Mouse (Mus musculus) hindbrain, postnatal 0 days (tissue): ENCODE measurements around the gene Rnaseh2a. TPM values are rescaled to one million over a fixed set of nuclear protein-coding genes. Genes with fewer than 3 reads are reported as not detected.

Experiments
- ATAC-seq: fragments of 200-750 bp; cut with Nextera tagmentation; 2 replicates; pipeline ENCODE4 v1.8.0; 2017; ENCODE audit warnings: mild to moderate bottlenecking, moderate TSS enrichment, moderate library complexity
- DNase-seq: peaks from one replicate; pipeline ENCODE4 v3.0.0-alpha.2; 2015; ENCODE audit warnings: low spot score
- H3K27ac ChIP-seq: fragments of 300-500 bp; sonication (generic); 2 replicates; pipeline ENCODE4 v1.5.1; 2014; ENCODE audit warnings: mild to moderate bottlenecking
- H3K27me3 ChIP-seq: fragments of 300-500 bp; sonication (generic); 2 replicates; pipeline ENCODE4 v1.6.1; 2014; ENCODE audit warnings: low read length, mixed read lengths; ENCODE audit not compliant: insufficient read depth
- H3K36me3 ChIP-seq: fragments of 300-500 bp; sonication (generic); 2 replicates; pipeline ENCODE4 v1.6.1; 2014; ENCODE audit warnings: low read length, mixed read lengths; ENCODE audit not compliant: insufficient read depth
- H3K4me1 ChIP-seq: fragments of 300-500 bp; sonication (generic); 2 replicates; pipeline ENCODE4 v1.6.1; 2014; ENCODE audit warnings: antibody characterized with exemption, low read length, mixed read lengths; ENCODE audit not compliant: insufficient read depth
- H3K4me2 ChIP-seq: fragments of 300-500 bp; sonication (generic); 2 replicates; pipeline ENCODE4 v1.6.1; 2014; ENCODE audit warnings: low read depth, mild to moderate bottlenecking, low read length, moderate library complexity, mixed read lengths
- H3K4me3 ChIP-seq: fragments of 300-500 bp; sonication (generic); 2 replicates; pipeline ENCODE4 v1.5.1; 2014; ENCODE audit warnings: low read length
- H3K9ac ChIP-seq: fragments of 300-500 bp; sonication (generic); replicated peaks from 2 replicates; pipeline ENCODE4 v1.6.1; 2014; ENCODE audit warnings: mild to moderate bottlenecking, low read length, moderate library complexity, mixed read lengths
- H3K9me3 ChIP-seq: fragments of 300-500 bp; sonication (generic); 2 replicates; pipeline ENCODE4 v1.6.1; 2016; ENCODE audit warnings: low read length, mixed read lengths
- CTCF ChIP-seq: IDR thresholded peaks from 2 replicates; pipeline ENCODE4 v1.5.1; 2016; ENCODE audit warnings: antibody characterized with exemption, control low read depth, low read depth
- WGBS: fragments of 180-500 bp; shearing (Covaris S2); extraction: QIAGEN DNeasy Blood & Tissue Kit; methylation state at CpG from one replicate; pipeline ENCODE4 v1.1.7; 2014; 5-methylcytosine and 5-hydroxymethylcytosine counted together
- polyA plus RNA-seq: library from polyadenylated mRNA; unstranded; fragments of >200 nt; fragmentation: Nextera tagmentation; extraction: Ambion mirVana; gene quantifications from 2 replicates; pipeline ENCODE4 v1.2.1, GENCODE M21; 2015
- total RNA-seq: library from RNA; depleted of rRNA; stranded (reverse); fragments of >200 nt; gene quantifications from 2 replicates; pipeline ENCODE4 v1.2.3, GENCODE M21; 2014

Gene Rnaseh2a
- total and polyA plus RNA-seq, 2 experiments from 2014 or later: 45.9 to 59.0 TPM

GRCm38 (mm10) chr8:84989810-84990209 lies 20.2 kb upstream of the Rnaseh2a start:
- Histone ChIP-seq H3K9me3 (no peaks in the 10 kb centered on the region), H3K27me3 (no peaks in the 10 kb centered on the region), H3K4me3 (peak overlapping the region; percentile 61), H3K4me1 (peaks cover 15% of the 10 kb centered on the region), H3K4me2 (peak overlapping the region; percentile 84), H3K9ac (peak overlapping the region; percentile 78), H3K27ac (peak overlapping the region; percentile 76), H3K36me3 (no peaks in the 10 kb centered on the region)
- ATAC-seq (peak; percentile 31), DNase-seq (peak; percentile 93)
- under 1% methylated on average over 15 of the region's 15 CpGs for WGBS
- TF ChIP-seq CTCF: peak; percentile 86

GRCm38 (mm10) chr8:84989311-84989731 lies 19.8 kb upstream of the Rnaseh2a start:
- H3K27ac ChIP-seq: no peak overlapping the region
- 16% methylated on average over 15 of the region's 15 CpGs for WGBS
- no peaks in the 10 kb centered on the region for H3K36me3 ChIP-seq
- no peak for TF ChIP-seq CTCF
- H3K9me3 ChIP-seq: no peaks in the 10 kb centered on the region
- H3K27me3 ChIP-seq: no peaks in the 10 kb centered on the region
- ATAC-seq: no peak
- H3K4me1 ChIP-seq: peaks cover 16% of the 10 kb centered on the region
- peak overlapping the region; percentile 61; the same call in 1 of the 2 replicates for H3K4me3 ChIP-seq
- DNase-seq: no peak
- peak overlapping the region; percentile 84 for H3K4me2 ChIP-seq
- no peak overlapping the region; the same call in 1 of the 2 replicates for H3K9ac ChIP-seq

GRCm38 (mm10) chr8:84987903-84988302 lies 18.3 kb upstream of the Rnaseh2a start:
- TF ChIP-seq CTCF: no peak
- DNase-seq (no peak), ATAC-seq (no peak)
- Histone ChIP-seq H3K4me2 (no peak overlapping the region), H3K27me3 (no peaks in the 10 kb centered on the region), H3K4me3 (no peak overlapping the region), H3K9ac (no peak overlapping the region), H3K4me1 (peaks cover 16% of the 10 kb centered on the region), H3K27ac (no peak overlapping the region), H3K36me3 (no peaks in the 10 kb centered on the region), H3K9me3 (no peaks in the 10 kb centered on the region)
- WGBS: 71% methylated on average over 2 of the region's 2 CpGs

GRCm38 (mm10) chr8:84987388-84987787 lies 17.8 kb upstream of the Rnaseh2a start:
- H3K9me3 ChIP-seq: no peaks in the 10 kb centered on the region
- no peak overlapping the region for H3K27ac ChIP-seq
- no peak for TF ChIP-seq CTCF
- ATAC-seq: no peak
- no peaks in the 10 kb centered on the region for H3K27me3 ChIP-seq
- WGBS: 82% methylated on average over 5 of the region's 5 CpGs
- no peak overlapping the region for H3K4me2 ChIP-seq
- H3K9ac ChIP-seq: no peak overlapping the region
- peaks cover 16% of the 10 kb centered on the region for H3K4me1 ChIP-seq
- no peaks in the 10 kb centered on the region for H3K36me3 ChIP-seq
- DNase-seq: no peak
- no peak overlapping the region for H3K4me3 ChIP-seq

GRCm38 (mm10) chr8:84986379-84986945 lies 16.9 kb upstream of the Rnaseh2a start:
- 33% methylated on average over 8 of the region's 8 CpGs for WGBS
- Histone ChIP-seq H3K4me3 (peak overlapping the region; percentile 51; the same call in 1 of the 2 replicates), H3K4me2 (peak overlapping the region; percentile 99), H3K4me1 (peaks cover 16% of the 10 kb centered on the region), H3K9me3 (no peaks in the 10 kb centered on the region), H3K36me3 (no peaks in the 10 kb centered on the region), H3K9ac (peak overlapping the region; percentile 52; the same call in 1 of the 2 replicates), H3K27me3 (no peaks in the 10 kb centered on the region), H3K27ac (peak overlapping the region; percentile 75)
- no peak for TF ChIP-seq CTCF
- no peak for DNase-seq
- no peak for ATAC-seq

- peak overlapping the region; percentile 52 for H3K9ac ChIP-seq
- WGBS: under 1% methylated on average over 53 of the region's 53 CpGs
- H3K4me1 ChIP-seq: peaks cover 17% of the 10 kb centered on the region
- TF ChIP-seq CTCF: no peak
- H3K36me3 ChIP-seq: no peaks in the 10 kb centered on the region
- peak overlapping the region; percentile 75 for H3K27ac ChIP-seq
- H3K4me2 ChIP-seq: peak overlapping the region; percentile 99
- H3K9me3 ChIP-seq: no peaks in the 10 kb centered on the region
- peak overlapping the region; percentile 51 for H3K4me3 ChIP-seq
- no peaks in the 10 kb centered on the region for H3K27me3 ChIP-seq
- peak; percentile 93 for DNase-seq
- peak; percentile 68 for ATAC-seq
Observed at GRCm38 (mm10) chr8:84985684-84986378, 16.3 kb upstream of the Rnaseh2a start.
